Mouse (Mus musculus) mesoderm, embryonic 11.5 days (tissue): ENCODE results near the gene Wdr17.
"Not testable (repeated sequence)": the region's sequence is repeated elsewhere in the genome, so short reads cannot be mapped to it uniquely, and the experiment has no call there.

Experiments
- DNase-seq: peaks from one replicate; pipeline ENCODE4 v3.0.0-alpha.2; 2012; ENCODE audit warnings: low read depth, low spot score

Wdr17 gene

GRCm38 (mm10) chr8:54791858-54792698, 94.9 kb downstream of the Wdr17 start:
- no peak for DNase-seq

- peak; percentile 83 for DNase-seq
Observed at GRCm38 (mm10) chr8:54780134-54780942, 106.6 kb downstream of the Wdr17 start.

- peak; percentile 62 for DNase-seq
Observed at GRCm38 (mm10) chr8:54779317-54780133, 107.5 kb downstream of the Wdr17 start.

GRCm38 (mm10) chr8:54777012-54777411, 110.0 kb downstream of the Wdr17 start:
- no peak for DNase-seq

- no peak for DNase-seq
Observed at GRCm38 (mm10) chr8:54776241-54776640, 110.7 kb downstream of the Wdr17 start.

GRCm38 (mm10) chr8:54757646-54758045, 129.3 kb downstream of the Wdr17 start:
- DNase-seq: no peak

- DNase-seq: no peak
Observed at GRCm38 (mm10) chr8:54736660-54737312, 150.2 kb downstream of the Wdr17 start.

GRCm38 (mm10) chr8:54724668-54725035, 162.3 kb downstream of the Wdr17 start:
- DNase-seq: no peak

- DNase-seq: peak; percentile 95
Observed at GRCm38 (mm10) chr8:54723976-54724667, 162.9 kb downstream of the Wdr17 start.

- DNase-seq: no peak
Observed at GRCm38 (mm10) chr8:54718515-54718914, 168.5 kb downstream of the Wdr17 start.

- peak; percentile 7 for DNase-seq
Observed at GRCm38 (mm10) chr8:54705743-54706142, 181.2 kb downstream of the Wdr17 start.

- no peak for DNase-seq
Observed at GRCm38 (mm10) chr8:54671806-54672205, 215.2 kb downstream of the Wdr17 start.

- no peak for DNase-seq
Observed at GRCm38 (mm10) chr8:54667756-54668155, 219.2 kb downstream of the Wdr17 start.

- DNase-seq: peak; percentile 51
Observed at GRCm38 (mm10) chr8:54660675-54661074, 226.3 kb downstream of the Wdr17 start.

GRCm38 (mm10) chr8:54659703-54660102, 227.3 kb downstream of the Wdr17 start:
- no peak for DNase-seq

GRCm38 (mm10) chr8:54638634-54639033, 248.3 kb downstream of the Wdr17 start:
- DNase-seq: no peak

- DNase-seq: not testable (repeated sequence)
Observed at GRCm38 (mm10) chr8:54616710-54617109, 270.3 kb downstream of the Wdr17 start.

GRCm38 (mm10) chr8:54610238-54610637, 276.7 kb downstream of the Wdr17 start:
- DNase-seq: no peak

GRCm38 (mm10) chr8:54609336-54609735, 277.6 kb downstream of the Wdr17 start:
- DNase-seq: no peak

- DNase-seq: no peak
Observed at GRCm38 (mm10) chr8:54603440-54603839, 283.5 kb downstream of the Wdr17 start.
